Mouse (Mus musculus): ENCODE measurements around the gene Desi1. TPM values are rescaled to one million over a fixed set of nuclear protein-coding genes. Genes with fewer than 3 reads are reported as not detected.
A peak's percentile ranks its signal among the peaks of the same experiment; 100 is the strongest.

The Desi1 gene
- polyA plus RNA-seq, 1 experiment from 2014 or later = 26.8 TPM

- no peak for DNase-seq
- no peak for ATAC-seq (ENCODE audit: insufficient read depth)
- Histone ChIP-seq H3K27me3 (ENCODE audit: insufficient read depth, low read length) (no peaks in the 10 kb centered on the region), H3K27ac (ENCODE audit: low read depth) (no peak overlapping the region), H3K9me3 (ENCODE audit: low read depth, low read length) (no peaks in the 10 kb centered on the region), H3K4me3 (ENCODE audit: low read depth, low read length) (no peak overlapping the region), H3K4me1 (ENCODE audit: insufficient read depth) (peaks cover 9% of the 10 kb centered on the region; the same call in 1 of the 2 replicates), H3K9ac (no peak overlapping the region), H3K4me2 (no peak overlapping the region), H3K36me3 (ENCODE audit: insufficient read depth) (no peaks in the 10 kb centered on the region; the same call in 1 of the 2 replicates)
- 82% methylated on average over 6 of the region's 6 CpGs for WGBS
- TF ChIP-seq CTCF (IDR thresholded peaks at IDR 0.05; ENCODE audit: low read depth) = no peak
These were observed 21.7 kb downstream of the Desi1 start for GRCm38 (mm10) chr15:82011947-82012346.

- H3K4me1 ChIP-seq (ENCODE audit: insufficient read depth) = no peaks in the 10 kb centered on the region
- H3K36me3 ChIP-seq (ENCODE audit: insufficient read depth) = peaks cover 16% of the 10 kb centered on the region
- no peak overlapping the region for H3K4me3 ChIP-seq (ENCODE audit: low read depth, low read length)
- no peak overlapping the region for H3K4me2 ChIP-seq
- H3K27ac ChIP-seq (ENCODE audit: low read depth) = no peak overlapping the region
- no peaks in the 10 kb centered on the region for H3K27me3 ChIP-seq (ENCODE audit: insufficient read depth, low read length)
- no peak overlapping the region for H3K9ac ChIP-seq
- H3K9me3 ChIP-seq (ENCODE audit: low read depth, low read length) = no peaks in the 10 kb centered on the region
- no peak for DNase-seq
- TF ChIP-seq CTCF (IDR thresholded peaks at IDR 0.05; ENCODE audit: low read depth) = no peak
- ATAC-seq (ENCODE audit: insufficient read depth) = no peak
- WGBS = 79% methylated on average over 8 of the region's 8 CpGs
These were observed 29.4 kb downstream of the Desi1 start for GRCm38 (mm10) chr15:82004257-82004656.

- Histone ChIP-seq H3K4me2 (no peak overlapping the region), H3K27me3 (ENCODE audit: insufficient read depth, low read length) (no peaks in the 10 kb centered on the region), H3K4me1 (ENCODE audit: insufficient read depth) (peaks cover 5% of the 10 kb centered on the region; the same call in 1 of the 2 replicates), H3K27ac (ENCODE audit: low read depth) (no peak overlapping the region), H3K9ac (no peak overlapping the region), H3K9me3 (ENCODE audit: low read depth, low read length) (no peaks in the 10 kb centered on the region), H3K36me3 (ENCODE audit: insufficient read depth) (peaks cover 42% of the 10 kb centered on the region), H3K4me3 (ENCODE audit: low read depth, low read length) (no peak overlapping the region)
- ATAC-seq (ENCODE audit: insufficient read depth) (no peak), DNase-seq (no peak)
- no peak for TF ChIP-seq CTCF (IDR thresholded peaks at IDR 0.05; ENCODE audit: low read depth)
- 46% methylated on average over 6 of the region's 6 CpGs for WGBS
These were observed 39.7 kb downstream of the Desi1 start for GRCm38 (mm10) chr15:81993992-81994391.

GRCm38 (mm10) chr15:81990549-81990948 lies 43.1 kb downstream of the Desi1 start:
- H3K27me3 ChIP-seq (ENCODE audit: insufficient read depth, low read length) = no peaks in the 10 kb centered on the region
- H3K27ac ChIP-seq (ENCODE audit: low read depth) = no peak overlapping the region
- 48% methylated on average over 7 of the region's 7 CpGs for WGBS
- H3K9me3 ChIP-seq (ENCODE audit: low read depth, low read length) = no peaks in the 10 kb centered on the region
- H3K9ac ChIP-seq = no peak overlapping the region
- H3K36me3 ChIP-seq (ENCODE audit: insufficient read depth) = peaks cover 15% of the 10 kb centered on the region
- no peak for DNase-seq
- no peak for ATAC-seq (ENCODE audit: insufficient read depth)
- no peak overlapping the region for H3K4me3 ChIP-seq (ENCODE audit: low read depth, low read length)
- no peak overlapping the region for H3K4me2 ChIP-seq
- no peak for TF ChIP-seq CTCF (IDR thresholded peaks at IDR 0.05; ENCODE audit: low read depth)
- H3K4me1 ChIP-seq (ENCODE audit: insufficient read depth) = peaks cover 5% of the 10 kb centered on the region; the same call in 1 of the 2 replicates

- H3K27me3 ChIP-seq (ENCODE audit: insufficient read depth, low read length) = no peaks in the 10 kb centered on the region
- peak; percentile 98 for DNase-seq
- H3K4me2 ChIP-seq = no peak overlapping the region
- H3K36me3 ChIP-seq (ENCODE audit: insufficient read depth) = peaks cover 8% of the 10 kb centered on the region
- peak overlapping the region; percentile 72; the same call in 1 of the 2 replicates for H3K27ac ChIP-seq (ENCODE audit: low read depth)
- no peak overlapping the region for H3K4me3 ChIP-seq (ENCODE audit: low read depth, low read length)
- peak; percentile 87 for ATAC-seq (ENCODE audit: insufficient read depth)
- WGBS = 21% methylated on average over 11 of the region's 11 CpGs
- TF ChIP-seq CTCF (IDR thresholded peaks at IDR 0.05; ENCODE audit: low read depth) = peak; percentile 89
- H3K9me3 ChIP-seq (ENCODE audit: low read depth, low read length) = no peaks in the 10 kb centered on the region
- peak overlapping the region; percentile 48 for H3K9ac ChIP-seq
- peaks cover 5% of the 10 kb centered on the region; the same call in 1 of the 2 replicates for H3K4me1 ChIP-seq (ENCODE audit: insufficient read depth)
These were observed 44.1 kb downstream of the Desi1 start for GRCm38 (mm10) chr15:81989371-81990062.

GRCm38 (mm10) chr15:81987646-81988045 lies 46.0 kb downstream of the Desi1 start, which contains the start of gene Xrcc6:
Gene Xrcc6, plus strand, starts transcription at chr15:81987835.
- Histone ChIP-seq H3K9ac (no peak within 1 kb of the TSS), H3K9me3 (ENCODE audit: low read depth, low read length) (no peaks in the 10 kb centered on the region), H3K4me3 (ENCODE audit: low read depth, low read length) (no peak within 1 kb of the TSS), H3K27ac (ENCODE audit: low read depth) (no peak within 1 kb of the TSS), H3K27me3 (ENCODE audit: insufficient read depth, low read length) (no peaks in the 10 kb centered on the region), H3K4me2 (no peak within 1 kb of the TSS), H3K36me3 (ENCODE audit: insufficient read depth) (no peaks in the 10 kb centered on the region), H3K4me1 (ENCODE audit: insufficient read depth) (peaks cover 5% of the 10 kb centered on the region; the same call in 1 of the 2 replicates)
- 79% methylated on average over 3 of the region's 3 CpGs for WGBS
- ATAC-seq (ENCODE audit: insufficient read depth) (no peak), DNase-seq (no peak)
- no peak for TF ChIP-seq CTCF (IDR thresholded peaks at IDR 0.05; ENCODE audit: low read depth)

- ATAC-seq (ENCODE audit: insufficient read depth) = no peak
- H3K27me3 ChIP-seq (ENCODE audit: insufficient read depth, low read length) = no peaks in the 10 kb centered on the region
These were observed 48.1 kb downstream of the Desi1 start for GRCm38 (mm10) chr15:81985267-81986161.

More at GRCm38 (mm10) chr15:81985267-81986161, 48.1 kb downstream of the Desi1 start:
- no peaks in the 10 kb centered on the region for H3K36me3 ChIP-seq (ENCODE audit: insufficient read depth)
- no peaks in the 10 kb centered on the region for H3K9me3 ChIP-seq (ENCODE audit: low read depth, low read length)
- no peak for TF ChIP-seq CTCF (IDR thresholded peaks at IDR 0.05; ENCODE audit: low read depth)
- no peak overlapping the region for H3K27ac ChIP-seq (ENCODE audit: low read depth)
- WGBS = 55% methylated on average over 2 of the region's 2 CpGs
- H3K9ac ChIP-seq = no peak overlapping the region
- DNase-seq = no peak
- peaks cover 5% of the 10 kb centered on the region; the same call in 1 of the 2 replicates for H3K4me1 ChIP-seq (ENCODE audit: insufficient read depth)
- no peak overlapping the region for H3K4me3 ChIP-seq (ENCODE audit: low read depth, low read length)
- H3K4me2 ChIP-seq = no peak overlapping the region

All from lung, embryonic 14.5 days (tissue).